11 mouse cellular contexts compared by ENCODE assay signal in the genomic region with DNA sequence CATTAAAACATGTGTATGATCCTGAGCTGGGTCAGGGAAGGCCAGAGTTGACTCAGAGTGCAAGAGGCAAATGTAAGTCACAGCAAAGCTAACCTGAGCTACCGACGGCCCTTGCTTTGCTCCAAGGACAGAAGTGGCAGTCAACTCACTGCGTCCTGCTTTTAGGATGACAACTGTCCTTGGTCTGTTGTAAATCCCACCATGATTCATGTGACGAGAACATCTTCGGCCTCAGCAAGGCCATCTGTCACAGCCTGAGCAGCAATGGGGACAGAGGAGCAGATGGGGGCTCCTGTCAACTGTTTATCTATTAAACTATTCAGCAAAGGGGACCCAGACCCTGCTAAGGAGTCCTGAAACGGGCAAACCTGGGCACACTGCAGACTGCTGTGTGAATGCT.
"Had no signal": no experiment of that assay in that cellular context is flagged by ENCODE, and none has a peak within 500 bp of the region (broad histone marks: within the 10 kb centered on the region; RNA-seq: fewer than 3 reads in every experiment).

No protein-coding gene starts in this region.

- DNase-seq: kidney, adult 9 months; kidney, postnatal 14 days; kidney, postnatal 4 days; left cerebral cortex, postnatal 4 days; liver, postnatal 0 days; lung, embryonic 14.5 days; lung, postnatal 10 days; lung, postnatal 36 days; right cerebral cortex, postnatal 25 days; spleen, adult 18-20 months; thymus, postnatal 36 days had no signal
